In the genomic region with DNA sequence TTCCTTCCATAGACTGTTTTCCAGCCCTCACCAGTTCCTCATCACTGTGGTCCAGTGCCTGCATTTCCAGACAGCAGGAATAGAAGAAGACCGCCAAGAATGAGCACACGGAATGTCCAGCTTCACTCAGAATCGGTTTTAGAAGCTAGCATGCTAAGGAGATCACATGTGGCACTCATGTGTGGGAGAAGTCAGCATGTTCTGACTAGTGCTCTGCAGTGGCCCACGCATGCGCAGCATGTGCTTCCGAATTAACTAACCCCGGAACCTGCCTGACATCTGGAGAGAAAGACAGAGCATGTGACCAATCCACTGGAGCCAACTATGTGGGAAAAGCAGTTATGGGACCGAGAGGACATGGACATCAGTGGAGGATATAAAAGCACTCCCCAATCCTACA, we compare ENCODE assay signal across 26 mouse cellular contexts. TPM values are rescaled to one million over a fixed set of nuclear protein-coding genes. Genes with fewer than 3 reads are reported as not detected.
DNase-seq lines count a peak whose midpoint lies in the region; ATAC-seq lines count a peak whose summit lies in the region.
"Had no signal": no experiment of that assay in that cellular context is flagged by ENCODE, and none has a peak within 500 bp of the region (broad histone marks: within the 10 kb centered on the region; RNA-seq: fewer than 3 reads in every experiment).

No protein-coding gene starts in this region.

- WGBS in embryonic facial prominence, embryonic 14.5 days, result 80% methylated on average over 8 of the region's 8 CpGs
- 92% methylated on average over 8 of the region's 8 CpGs for WGBS in embryonic facial prominence, embryonic 10.5 days
- WGBS in hindbrain, embryonic 12.5 days, result 94% methylated on average over 8 of the region's 8 CpGs

- no peak overlapping the region for H3K9ac ChIP-seq in embryonic facial prominence, embryonic 14.5 days (ENCODE audit: low read depth, low read length)
- no peak overlapping the region for H3K9ac ChIP-seq in hindbrain, embryonic 12.5 days
- H3K9ac ChIP-seq: embryonic facial prominence, embryonic 13.5 days; forebrain, embryonic 12.5 days had no signal

- H3K4me3 ChIP-seq in embryonic facial prominence, embryonic 14.5 days (ENCODE audit: low read depth, low read length), result no peak overlapping the region
- H3K4me3 ChIP-seq in embryonic facial prominence, embryonic 10.5 days, result no peak overlapping the region
- no peak overlapping the region for H3K4me3 ChIP-seq in hindbrain, embryonic 12.5 days
- H3K4me3 ChIP-seq: embryonic facial prominence, embryonic 13.5 days; forebrain, embryonic 10.5 days; forebrain, embryonic 12.5 days had no signal

- peaks cover 7% of the 10 kb centered on the region; the same call in 1 of the 2 replicates for H3K4me1 ChIP-seq in embryonic facial prominence, embryonic 14.5 days (ENCODE audit: control insufficient read depth, insufficient read depth, low read length)
- 0 out of 2 replicates have a peak, but pooled peaks cover 3% of the 10 kb centered on the region for H3K4me1 ChIP-seq in embryonic facial prominence, embryonic 10.5 days
- no peaks in the 10 kb centered on the region for H3K4me1 ChIP-seq in hindbrain, embryonic 12.5 days
- H3K4me1 ChIP-seq: forebrain, embryonic 10.5 days; forebrain, embryonic 12.5 days had no signal

- no peak overlapping the region for H3K4me2 ChIP-seq in embryonic facial prominence, embryonic 14.5 days (ENCODE audit: low read depth, low read length)
- H3K4me2 ChIP-seq in hindbrain, embryonic 12.5 days (replicated peaks), result no peak overlapping the region
- H3K4me2 ChIP-seq: embryonic facial prominence, embryonic 13.5 days; forebrain, embryonic 12.5 days had no signal

- no peak for ATAC-seq in embryonic facial prominence, embryonic 14.5 days (ENCODE audit: low read depth)
- no peak for ATAC-seq in hindbrain, embryonic 12.5 days (ENCODE audit: low FRiP score)
- ATAC-seq: activated CD4-positive, CD25-positive, alpha-beta regulatory T cell, adult 4 months; CD4-positive, CD25-positive, alpha-beta regulatory T cell, adult 4 months; forebrain, embryonic 14.5 days; forebrain, embryonic 16.5 days; Patski had no signal

- DNase-seq in embryonic facial prominence, embryonic 14.5 days (ENCODE audit: low spot score), result peak; percentile 52
- no peak for DNase-seq in embryonic facial prominence, embryonic 10.5 days (ENCODE audit: low spot score)
- peak; percentile 46 for DNase-seq in fat pad, adult 2 months (ENCODE audit: extremely low read depth, low read depth, low spot score)
- DNase-seq in skeletal muscle tissue, adult 2 months (ENCODE audit: low read depth, low spot score), result peak; percentile 7
- DNase-seq: adrenal gland, adult 8-10 months; adrenal gland, postnatal 14 days; adrenal gland, postnatal 36 days; B cell, adult 2 months; cerebellum, adult 11-12 months; cerebellum, adult 2 months; cerebellum, adult 9-10 months; cerebellum, postnatal 10 days; cerebellum, postnatal 25 days had no signal

- no peaks in the 10 kb centered on the region for H3K36me3 ChIP-seq in embryonic facial prominence, embryonic 14.5 days (ENCODE audit: control insufficient read depth, insufficient read depth, low read length)
- no peaks in the 10 kb centered on the region for H3K36me3 ChIP-seq in embryonic facial prominence, embryonic 10.5 days (replicated peaks)
- no peaks in the 10 kb centered on the region for H3K36me3 ChIP-seq in hindbrain, embryonic 12.5 days
- H3K36me3 ChIP-seq: embryonic facial prominence, embryonic 13.5 days; forebrain, embryonic 10.5 days; forebrain, embryonic 12.5 days; G1E had no signal

- H3K9me3 ChIP-seq in embryonic facial prominence, embryonic 14.5 days (ENCODE audit: control insufficient read depth, low read length), result no peaks in the 10 kb centered on the region
- H3K9me3 ChIP-seq in embryonic facial prominence, embryonic 10.5 days, result no peaks in the 10 kb centered on the region
- H3K9me3 ChIP-seq in hindbrain, embryonic 12.5 days (replicated peaks), result no peaks in the 10 kb centered on the region; the same call in 1 of the 2 replicates
- H3K9me3 ChIP-seq: embryonic facial prominence, embryonic 13.5 days; forebrain, embryonic 12.5 days; G1E had no signal

- H3K27ac ChIP-seq in embryonic facial prominence, embryonic 14.5 days (replicated peaks; ENCODE audit: low read depth, low read length), result no peak overlapping the region
- H3K27ac ChIP-seq in embryonic facial prominence, embryonic 10.5 days (replicated peaks), result no peak overlapping the region
- H3K27ac ChIP-seq in hindbrain, embryonic 12.5 days, result no peak overlapping the region
- H3K27ac ChIP-seq: embryonic facial prominence, embryonic 13.5 days; forebrain, embryonic 10.5 days; forebrain, embryonic 12.5 days had no signal

- no peaks in the 10 kb centered on the region for H3K27me3 ChIP-seq in embryonic facial prominence, embryonic 14.5 days (replicated peaks; ENCODE audit: control insufficient read depth, insufficient read depth, low read length)
- no peaks in the 10 kb centered on the region for H3K27me3 ChIP-seq in embryonic facial prominence, embryonic 10.5 days (replicated peaks; ENCODE audit: low read depth, poor library complexity, severe bottlenecking)
- H3K27me3 ChIP-seq in hindbrain, embryonic 12.5 days, result no peaks in the 10 kb centered on the region
- H3K27me3 ChIP-seq: CH12.LX; embryonic facial prominence, embryonic 13.5 days; forebrain, embryonic 12.5 days; Patski had no signal

RNA-seq across cellular contexts. Expression of gene Rfpl4b, which starts 17.5 kb away (rescaled TPM):
- not detected in 2 replicates for polyA plus RNA-seq in embryonic facial prominence, embryonic 14.5 days (2014; fragmentation: Nextera tagmentation; extraction: Ambion mirVana)
- not detected in 2 replicates for polyA plus RNA-seq in embryonic facial prominence, embryonic 10.5 days (2016; fragmentation: Nextera tagmentation; extraction: Ambion mirVana)
- polyA plus RNA-seq in hindbrain, embryonic 12.5 days (2016; fragmentation: Nextera tagmentation; extraction: Ambion mirVana), result not detected in 2 replicates
- polyA plus RNA-seq: activated CD4-positive, CD25-positive, alpha-beta regulatory T cell, adult 4 months; CD4-positive, CD25-positive, alpha-beta regulatory T cell, adult 4 months; cerebellum, adult 2 months; cortical plate, adult 2 months; embryonic facial prominence, embryonic 11.5 days; embryonic facial prominence, embryonic 13.5 days; forebrain, embryonic 10.5 days; forebrain, embryonic 12.5 days; forebrain, embryonic 14.5 days; forebrain, embryonic 16.5 days; G1E; Patski had no signal
